Mouse (Mus musculus) bone marrow, adult 2 months (tissue): ENCODE measurements around the gene Ntrk3.

Experiments used
- CTCF ChIP-seq: fragments of 200-500 bp; IDR thresholded peaks from 2 replicates; pipeline ENCODE4 v1.5.1; 2011; ENCODE audit warnings: low read length, control low read depth; ENCODE audit not compliant: control insufficient read depth, insufficient read depth
- POLR2A ChIP-seq: fragments of 200-500 bp; IDR thresholded peaks from 2 replicates; pipeline ENCODE4 v1.6.1; 2011; ENCODE audit warnings: low read depth, mild to moderate bottlenecking, control low read depth, low read length, borderline replicate concordance; ENCODE audit not compliant: control insufficient read depth

DNA sequence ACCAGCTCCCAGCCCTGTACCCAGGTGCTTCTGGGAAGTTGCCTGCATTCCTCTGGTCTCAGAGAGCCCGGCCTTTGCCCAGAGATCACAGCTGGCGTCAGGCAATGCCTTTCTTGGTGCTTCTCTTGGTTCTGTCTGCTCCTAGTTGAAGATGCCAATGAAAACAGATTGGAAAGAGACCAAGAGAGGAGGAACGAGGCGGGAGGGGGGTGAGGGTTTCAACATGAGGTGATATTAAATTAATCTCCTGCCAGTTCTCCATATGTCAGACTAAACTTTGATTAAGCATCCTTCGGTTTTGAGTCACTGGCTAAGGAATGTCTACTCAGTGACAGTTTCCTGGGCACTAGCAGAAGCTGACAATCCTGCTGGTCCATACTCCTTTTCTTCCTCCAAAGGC is 141.3 kb downstream of the Ntrk3 start:
- TF ChIP-seq CTCF (no peak), POLR2A (no peak)
